Mouse (Mus musculus): ENCODE results near the gene Ptpn1. TPM values are rescaled to one million over a fixed set of nuclear protein-coding genes. Genes with fewer than 3 reads are reported as not detected.

The Ptpn1 gene
- polyA plus RNA-seq, 1 experiment from 2014 or later = 45.5 TPM

DNA sequence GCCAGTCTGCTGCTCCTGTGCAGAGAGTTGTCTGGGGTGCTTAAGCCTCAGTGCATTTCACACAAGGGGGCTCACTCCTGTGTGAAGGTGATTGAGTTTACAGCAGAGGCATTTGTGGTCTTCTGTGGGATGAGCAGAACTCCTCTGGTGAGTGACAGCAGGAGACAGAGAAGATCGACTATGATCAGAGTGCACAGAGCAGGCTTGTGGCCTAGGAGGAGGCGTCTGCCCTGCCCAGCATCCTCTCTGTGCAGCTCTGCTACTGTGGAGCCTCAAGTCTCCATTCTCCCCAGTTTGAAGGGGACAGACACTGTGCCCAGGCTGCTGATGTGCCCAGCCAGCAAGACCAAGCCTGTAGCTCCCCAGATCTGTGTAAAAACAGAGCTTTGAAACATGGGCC is 18.0 kb downstream of the Ptpn1 start:
- no peak for ATAC-seq
- H3K4me1 ChIP-seq (ENCODE audit: control insufficient read depth, insufficient read depth, low read length) = peaks cover 10% of the 10 kb centered on the region
- no peak overlapping the region for H3K4me3 ChIP-seq (ENCODE audit: low read length)
- no peaks in the 10 kb centered on the region for H3K27me3 ChIP-seq (replicated peaks; ENCODE audit: control insufficient read depth, insufficient read depth, low read length)
- no peaks in the 10 kb centered on the region for H3K36me3 ChIP-seq (ENCODE audit: control insufficient read depth, insufficient read depth, low read length)
- H3K9ac ChIP-seq (ENCODE audit: low read depth, low read length) = no peak overlapping the region
- no peaks in the 10 kb centered on the region for H3K9me3 ChIP-seq (ENCODE audit: control insufficient read depth, low read length)
- H3K27ac ChIP-seq (ENCODE audit: low read length) = no peak overlapping the region
- 84% methylated on average over 2 of the region's 2 CpGs for WGBS
- H3K4me2 ChIP-seq (ENCODE audit: low read depth, low read length) = no peak overlapping the region

GRCm38 (mm10) chr2:167950681-167951080 is 18.8 kb downstream of the Ptpn1 start:
- Histone ChIP-seq H3K27ac (ENCODE audit: low read length) (no peak overlapping the region), H3K36me3 (ENCODE audit: control insufficient read depth, insufficient read depth, low read length) (no peaks in the 10 kb centered on the region), H3K27me3 (replicated peaks; ENCODE audit: control insufficient read depth, insufficient read depth, low read length) (no peaks in the 10 kb centered on the region), H3K9ac (ENCODE audit: low read depth, low read length) (no peak overlapping the region), H3K4me2 (ENCODE audit: low read depth, low read length) (no peak overlapping the region), H3K4me1 (ENCODE audit: control insufficient read depth, insufficient read depth, low read length) (peaks cover 10% of the 10 kb centered on the region), H3K9me3 (ENCODE audit: control insufficient read depth, low read length) (no peaks in the 10 kb centered on the region), H3K4me3 (ENCODE audit: low read length) (no peak overlapping the region)
- no peak for ATAC-seq
- WGBS = 86% methylated on average over 6 of the region's 6 CpGs

DNA sequence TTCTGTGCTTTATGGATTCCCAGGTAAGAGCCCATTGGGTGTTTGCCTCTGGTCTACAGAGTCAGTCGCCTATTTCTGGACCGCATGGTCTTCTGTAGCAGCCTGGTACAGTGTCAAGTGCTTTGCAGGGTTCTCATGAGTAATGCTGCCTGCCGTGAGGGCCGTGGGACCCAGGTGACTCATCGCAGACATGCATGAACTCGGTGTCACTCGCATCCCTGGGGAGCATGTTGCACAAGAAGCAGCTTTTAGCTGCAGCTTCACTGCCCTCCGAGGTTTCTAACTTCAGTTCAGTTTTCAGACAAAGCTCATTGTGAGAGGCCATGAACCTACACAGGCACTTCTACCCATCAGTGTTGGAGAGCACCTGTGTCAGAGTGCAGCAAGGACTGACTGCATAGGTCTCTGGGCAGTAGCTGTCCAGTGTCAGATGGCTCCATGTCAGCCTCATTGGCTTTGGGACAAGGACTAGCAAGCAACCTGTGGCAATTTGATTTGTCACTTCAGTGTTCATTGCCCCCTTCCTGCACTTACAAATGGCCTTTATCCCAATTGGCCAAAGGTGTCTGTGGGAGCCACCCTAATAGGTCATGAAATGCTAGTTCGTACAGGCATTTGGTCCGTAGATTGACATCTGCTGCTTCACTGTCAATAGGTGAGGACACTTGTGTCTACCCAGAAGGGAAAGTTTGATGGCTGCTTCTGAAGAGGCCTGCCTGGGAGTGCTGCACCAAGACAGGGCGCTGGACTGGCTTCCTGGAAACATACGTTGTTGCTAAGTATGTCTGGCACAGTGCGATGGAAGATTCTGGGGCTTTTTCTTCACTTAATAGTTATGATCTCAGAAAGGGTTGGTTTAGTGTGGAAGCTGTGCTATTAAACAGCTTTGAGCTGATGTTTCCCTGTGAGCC is 19.7 kb downstream of the Ptpn1 start:
- Histone ChIP-seq H3K27ac (ENCODE audit: low read length) (no peak overlapping the region), H3K36me3 (ENCODE audit: control insufficient read depth, insufficient read depth, low read length) (no peaks in the 10 kb centered on the region), H3K9ac (ENCODE audit: low read depth, low read length) (no peak overlapping the region), H3K4me3 (ENCODE audit: low read length) (no peak overlapping the region), H3K4me2 (ENCODE audit: low read depth, low read length) (no peak overlapping the region), H3K27me3 (replicated peaks; ENCODE audit: control insufficient read depth, insufficient read depth, low read length) (no peaks in the 10 kb centered on the region), H3K9me3 (ENCODE audit: control insufficient read depth, low read length) (no peaks in the 10 kb centered on the region), H3K4me1 (ENCODE audit: control insufficient read depth, insufficient read depth, low read length) (peaks cover 10% of the 10 kb centered on the region)
- ATAC-seq = no peak
- 88% methylated on average over 13 of the region's 13 CpGs for WGBS

- Histone ChIP-seq H3K4me2 (ENCODE audit: low read depth, low read length) (no peak overlapping the region), H3K4me3 (ENCODE audit: low read length) (no peak overlapping the region), H3K9me3 (ENCODE audit: control insufficient read depth, low read length) (no peaks in the 10 kb centered on the region), H3K9ac (ENCODE audit: low read depth, low read length) (no peak overlapping the region), H3K27me3 (replicated peaks; ENCODE audit: control insufficient read depth, insufficient read depth, low read length) (no peaks in the 10 kb centered on the region), H3K36me3 (ENCODE audit: control insufficient read depth, insufficient read depth, low read length) (no peaks in the 10 kb centered on the region), H3K4me1 (ENCODE audit: control insufficient read depth, insufficient read depth, low read length) (peaks cover 16% of the 10 kb centered on the region; the same call in 1 of the 2 replicates), H3K27ac (ENCODE audit: low read length) (no peak overlapping the region)
- no peak for ATAC-seq
- 78% methylated on average over 10 of the region's 10 CpGs for WGBS
Measured at GRCm38 (mm10) chr2:167953819-167954218, 22.0 kb downstream of the Ptpn1 start.

DNA sequence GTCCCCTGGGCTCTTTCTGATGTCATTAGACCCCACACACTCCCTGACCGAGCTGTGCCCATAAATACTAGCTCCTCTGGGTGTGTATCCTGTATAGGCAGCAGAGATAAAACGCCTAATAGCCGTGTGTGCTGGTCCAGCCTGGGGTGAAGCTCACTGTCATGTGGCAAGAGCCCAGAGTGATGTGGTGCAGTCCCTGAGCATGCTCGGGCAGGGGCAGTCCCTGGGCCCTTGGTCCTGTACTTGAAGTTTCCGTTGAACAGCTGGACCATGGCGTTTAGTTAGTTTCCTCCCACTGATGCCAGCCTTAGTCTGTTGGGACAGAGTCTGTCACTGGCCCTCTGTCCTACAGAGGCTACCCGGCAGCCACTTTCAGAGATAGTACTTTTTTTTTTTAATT is 23.1 kb downstream of the Ptpn1 start:
- Histone ChIP-seq H3K4me2 (ENCODE audit: low read depth, low read length) (no peak overlapping the region), H3K4me1 (ENCODE audit: control insufficient read depth, insufficient read depth, low read length) (peaks cover 26% of the 10 kb centered on the region), H3K27ac (ENCODE audit: low read length) (no peak overlapping the region), H3K9ac (ENCODE audit: low read depth, low read length) (no peak overlapping the region), H3K4me3 (ENCODE audit: low read length) (no peak overlapping the region), H3K36me3 (ENCODE audit: control insufficient read depth, insufficient read depth, low read length) (no peaks in the 10 kb centered on the region), H3K9me3 (ENCODE audit: control insufficient read depth, low read length) (no peaks in the 10 kb centered on the region), H3K27me3 (replicated peaks; ENCODE audit: control insufficient read depth, insufficient read depth, low read length) (no peaks in the 10 kb centered on the region)
- ATAC-seq = no peak
- 80% methylated on average over 7 of the region's 7 CpGs for WGBS

DNA sequence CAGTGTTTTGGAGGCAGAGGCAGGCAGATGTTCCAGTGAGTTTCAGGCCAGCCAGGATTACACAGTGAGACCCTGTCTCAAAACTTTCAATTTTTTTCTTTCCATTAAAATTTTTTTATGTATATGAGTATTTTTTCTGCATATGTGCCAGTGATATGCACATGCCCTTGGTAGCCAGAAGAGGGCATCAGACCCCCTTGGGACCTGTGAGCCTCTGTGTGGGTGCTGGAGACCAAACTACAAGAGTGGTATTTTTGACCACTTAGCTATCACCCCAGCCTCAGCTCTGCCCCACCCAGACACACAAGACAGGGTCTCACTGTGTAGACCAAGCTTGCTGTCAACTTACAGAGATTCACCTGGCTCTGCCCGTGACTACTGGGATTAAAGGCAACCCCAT is 25.7 kb downstream of the Ptpn1 start:
- 85% methylated on average over 1 of the region's 1 CpGs for WGBS
- H3K9me3 ChIP-seq (ENCODE audit: control insufficient read depth, low read length) = no peaks in the 10 kb centered on the region
- peaks cover 31% of the 10 kb centered on the region for H3K4me1 ChIP-seq (ENCODE audit: control insufficient read depth, insufficient read depth, low read length)
- no peak overlapping the region for H3K4me2 ChIP-seq (ENCODE audit: low read depth, low read length)
- no peak overlapping the region for H3K27ac ChIP-seq (ENCODE audit: low read length)
- ATAC-seq = no peak
- no peak overlapping the region for H3K4me3 ChIP-seq (ENCODE audit: low read length)
- no peaks in the 10 kb centered on the region for H3K36me3 ChIP-seq (ENCODE audit: control insufficient read depth, insufficient read depth, low read length)
- H3K9ac ChIP-seq (ENCODE audit: low read depth, low read length) = no peak overlapping the region
- H3K27me3 ChIP-seq (replicated peaks; ENCODE audit: control insufficient read depth, insufficient read depth, low read length) = no peaks in the 10 kb centered on the region

DNA sequence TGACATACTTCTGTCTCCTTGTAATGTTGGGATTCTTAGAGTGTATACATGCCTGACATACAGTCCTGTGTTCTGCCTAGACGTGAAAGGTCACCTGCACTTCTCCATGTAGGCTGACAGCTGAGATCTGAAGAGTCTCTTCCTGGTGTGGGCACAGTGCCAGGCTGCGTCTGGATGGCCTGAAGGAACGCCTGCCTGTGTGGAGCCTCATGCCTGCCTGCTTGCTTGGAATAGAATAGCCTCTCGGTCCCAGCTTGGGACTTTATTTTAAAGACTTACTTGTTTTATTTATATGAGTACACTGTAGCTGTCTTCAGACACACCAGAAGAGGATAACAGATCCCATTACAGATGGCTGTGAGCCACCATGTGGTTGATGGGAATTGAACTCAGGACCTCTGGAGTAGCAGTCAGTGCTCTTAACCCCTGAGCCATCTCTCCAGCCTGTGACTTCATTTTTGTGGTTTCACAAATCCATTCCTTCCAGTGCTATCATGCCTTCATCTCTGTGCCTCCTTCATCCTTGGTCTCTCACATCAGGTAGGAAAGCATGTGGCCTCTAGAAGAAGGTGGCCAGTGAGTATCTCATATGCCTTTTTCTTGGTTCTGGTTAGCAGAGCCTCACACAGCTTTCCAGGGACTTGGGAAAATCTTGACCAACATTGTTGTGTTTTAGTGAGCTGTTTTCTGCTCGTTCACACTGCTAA is 26.4 kb downstream of the Ptpn1 start:
- no peak overlapping the region for H3K9ac ChIP-seq (ENCODE audit: low read depth, low read length)
- no peak overlapping the region for H3K4me2 ChIP-seq (ENCODE audit: low read depth, low read length)
- no peaks in the 10 kb centered on the region for H3K36me3 ChIP-seq (ENCODE audit: control insufficient read depth, insufficient read depth, low read length)
- WGBS = 43% methylated on average over 5 of the region's 5 CpGs
- no peak for ATAC-seq
- peak overlapping the region; percentile 47 for H3K27ac ChIP-seq (ENCODE audit: low read length)
- H3K27me3 ChIP-seq (replicated peaks; ENCODE audit: control insufficient read depth, insufficient read depth, low read length) = no peaks in the 10 kb centered on the region
- no peaks in the 10 kb centered on the region for H3K9me3 ChIP-seq (ENCODE audit: control insufficient read depth, low read length)
- peaks cover 31% of the 10 kb centered on the region for H3K4me1 ChIP-seq (ENCODE audit: control insufficient read depth, insufficient read depth, low read length)
- no peak overlapping the region for H3K4me3 ChIP-seq (ENCODE audit: low read length)

DNA sequence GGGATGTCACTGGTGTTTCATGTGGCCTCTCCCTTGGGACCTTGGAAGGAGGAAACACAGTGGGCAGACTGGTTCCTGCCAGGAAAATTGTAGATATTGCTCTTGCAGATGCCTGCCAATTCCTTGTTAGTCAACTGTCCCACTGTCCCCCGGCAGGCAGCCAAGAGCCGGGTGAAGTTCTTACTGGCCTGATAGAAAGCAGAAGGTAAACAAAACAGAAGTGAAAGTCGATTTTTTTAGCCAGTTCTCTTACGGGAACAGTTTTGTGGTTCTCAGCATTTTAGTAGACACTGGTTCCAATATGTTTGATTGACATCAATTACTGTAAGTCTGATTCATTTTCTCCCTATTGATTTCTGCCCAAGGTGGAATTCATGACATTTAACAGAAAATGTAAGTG is 27.0 kb downstream of the Ptpn1 start:
- 13% methylated on average over 4 of the region's 4 CpGs for WGBS

DNA sequence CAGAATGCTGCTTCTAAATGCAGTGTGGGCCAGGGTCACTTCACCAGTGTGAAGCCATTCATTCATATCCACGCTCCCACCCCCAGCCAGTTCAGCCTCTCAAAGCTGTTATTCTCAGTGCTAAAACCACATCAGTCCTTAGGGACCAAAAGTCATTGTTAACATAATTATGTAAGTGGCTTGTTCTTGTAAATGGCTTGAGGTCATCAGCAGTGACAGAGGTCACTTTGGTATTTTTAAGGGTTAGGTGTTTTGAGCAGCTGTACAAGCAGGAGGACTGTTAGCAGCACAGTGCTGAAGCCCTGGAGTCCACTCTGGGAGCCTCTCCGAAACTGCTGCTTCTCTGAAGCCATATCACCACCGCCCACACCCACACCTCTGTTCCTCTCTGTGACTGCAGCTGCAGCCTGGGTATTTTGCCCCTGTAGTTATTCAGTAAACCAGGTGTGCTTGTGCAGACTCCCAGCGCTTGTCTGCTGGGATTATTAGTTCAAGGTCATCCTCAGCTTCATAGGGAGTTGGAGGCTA is 27.6 kb downstream of the Ptpn1 start:
- H3K9ac ChIP-seq (ENCODE audit: low read depth, low read length) = no peak overlapping the region
- peaks cover 31% of the 10 kb centered on the region for H3K4me1 ChIP-seq (ENCODE audit: control insufficient read depth, insufficient read depth, low read length)
- ATAC-seq = peak; percentile 72
- no peaks in the 10 kb centered on the region for H3K9me3 ChIP-seq (ENCODE audit: control insufficient read depth, low read length)
- H3K4me2 ChIP-seq (ENCODE audit: low read depth, low read length) = 0 out of 2 replicates have a peak overlapping the region, but pooled peaks have one; percentile 3
- WGBS = 55% methylated on average over 4 of the region's 4 CpGs
- no peaks in the 10 kb centered on the region for H3K27me3 ChIP-seq (replicated peaks; ENCODE audit: control insufficient read depth, insufficient read depth, low read length)
- peaks cover 6% of the 10 kb centered on the region; the same call in 1 of the 2 replicates for H3K36me3 ChIP-seq (ENCODE audit: control insufficient read depth, insufficient read depth, low read length)
- H3K4me3 ChIP-seq (ENCODE audit: low read length) = no peak overlapping the region
- 0 out of 2 replicates have a peak overlapping the region, but pooled peaks have one; percentile 2 for H3K27ac ChIP-seq (ENCODE audit: low read length)

More for the DNA sequence above, 27.0 kb downstream of the Ptpn1 start:
- 0 out of 2 replicates have a peak overlapping the region, but pooled peaks have one; percentile 3 for H3K4me2 ChIP-seq (ENCODE audit: low read depth, low read length)
- no peak; the same call in 1 of the 2 replicates for ATAC-seq
- peaks cover 31% of the 10 kb centered on the region for H3K4me1 ChIP-seq (ENCODE audit: control insufficient read depth, insufficient read depth, low read length)
- no peak overlapping the region for H3K9ac ChIP-seq (ENCODE audit: low read depth, low read length)
- H3K36me3 ChIP-seq (ENCODE audit: control insufficient read depth, insufficient read depth, low read length) = 0 out of 2 replicates have a peak, but pooled peaks cover under 1% of the 10 kb centered on the region
- H3K27me3 ChIP-seq (replicated peaks; ENCODE audit: control insufficient read depth, insufficient read depth, low read length) = no peaks in the 10 kb centered on the region
- peak overlapping the region; percentile 47 for H3K27ac ChIP-seq (ENCODE audit: low read length)
- H3K9me3 ChIP-seq (ENCODE audit: control insufficient read depth, low read length) = no peaks in the 10 kb centered on the region
- H3K4me3 ChIP-seq (ENCODE audit: low read length) = no peak overlapping the region
